Mouse (Mus musculus) small intestine, adult 2 months (tissue): Measurements from ENCODE around the gene Rundc1. TPM values are rescaled to one million over a fixed set of nuclear protein-coding genes. Genes with fewer than 3 reads are reported as not detected.

ENCODE experiments used
- H3K27ac ChIP-seq: fragments of 200-500 bp; 2 replicates; pipeline ENCODE4 v1.5.1; 2012; ENCODE audit warnings: low read depth, low read length, control low read depth, inconsistent platforms; ENCODE audit not compliant: insufficient read depth
- H3K27me3 ChIP-seq: fragments of 200-500 bp; 2 replicates; pipeline ENCODE4 v1.6.1; 2012; ENCODE audit warnings: mild to moderate bottlenecking, moderate library complexity, low read length, inconsistent platforms; ENCODE audit not compliant: control insufficient read depth, insufficient read depth
- H3K36me3 ChIP-seq: fragments of 200-500 bp; 2 replicates; pipeline ENCODE4 v1.6.1; 2012; ENCODE audit warnings: mild to moderate bottlenecking, low read length, control low read depth, inconsistent platforms; ENCODE audit not compliant: control insufficient read depth, insufficient read depth
- H3K4me1 ChIP-seq: fragments of 200-500 bp; 2 replicates; pipeline ENCODE4 v1.6.1; 2012; ENCODE audit warnings: low read length, inconsistent platforms, mixed read lengths; ENCODE audit not compliant: control insufficient read depth, insufficient read depth, insufficient read length
- H3K4me3 ChIP-seq: fragments of 200-500 bp; 2 replicates; pipeline ENCODE4 v1.5.1; 2012; ENCODE audit warnings: low read depth, mild to moderate bottlenecking, control low read depth, inconsistent platforms, low read length, moderate library complexity
- CTCF ChIP-seq: fragments of 200-500 bp; IDR thresholded peaks from 2 replicates; pipeline ENCODE4 v1.5.1; 2012; ENCODE audit warnings: low read depth, mild to moderate bottlenecking, control low read depth, inconsistent platforms, low read length, moderate library complexity, mixed read lengths; ENCODE audit not compliant: insufficient replicate concordance, insufficient read length; ENCODE audit errors: extremely low read depth
- POLR2A ChIP-seq: fragments of 200-500 bp; IDR thresholded peaks from 2 replicates; pipeline ENCODE4 v1.6.1; 2012; ENCODE audit warnings: low read depth, mild to moderate bottlenecking, control low read depth, inconsistent platforms, low read length, moderate library complexity
- WGBS: fragments of 180-500 bp; shearing (Covaris S2); methylation state at CpG from one replicate; pipeline ENCODE4 v1.1.7; 2018; 5-methylcytosine and 5-hydroxymethylcytosine counted together
- polyA plus RNA-seq: library from polyadenylated mRNA; depleted of rRNA; stranded (reverse); fragments of >200 nt; gene quantifications from 2 replicates; pipeline ENCODE4 v1.2.3, GENCODE M21; 2012

The Rundc1 gene
- polyA plus RNA-seq, 1 experiment, result 23.7 TPM

GRCm38 (mm10) chr11:101454702-101455101, 29.8 kb downstream of the Rundc1 start:
- Histone ChIP-seq H3K27ac (peak overlapping the region; percentile 76), H3K27me3 (no peaks in the 10 kb centered on the region), H3K4me1 (peaks cover 26% of the 10 kb centered on the region; the same call in 1 of the 2 replicates), H3K4me3 (no peak overlapping the region), H3K36me3 (peaks cover 35% of the 10 kb centered on the region)
- no peak for TF ChIP-seq POLR2A
- no peak for TF ChIP-seq CTCF
- 27% methylated on average over 6 of the region's 6 CpGs for WGBS

- Histone ChIP-seq H3K36me3 (peaks cover 44% of the 10 kb centered on the region), H3K27ac (peak overlapping the region; percentile 76; the same call in 1 of the 2 replicates), H3K27me3 (no peaks in the 10 kb centered on the region), H3K4me1 (peaks cover 26% of the 10 kb centered on the region; the same call in 1 of the 2 replicates), H3K4me3 (no peak overlapping the region)
- WGBS, result 42% methylated on average over 7 of the region's 7 CpGs
- TF ChIP-seq CTCF (no peak), POLR2A (no peak)
These were observed 30.7 kb downstream of the Rundc1 start for GRCm38 (mm10) chr11:101455627-101456026.

DNA sequence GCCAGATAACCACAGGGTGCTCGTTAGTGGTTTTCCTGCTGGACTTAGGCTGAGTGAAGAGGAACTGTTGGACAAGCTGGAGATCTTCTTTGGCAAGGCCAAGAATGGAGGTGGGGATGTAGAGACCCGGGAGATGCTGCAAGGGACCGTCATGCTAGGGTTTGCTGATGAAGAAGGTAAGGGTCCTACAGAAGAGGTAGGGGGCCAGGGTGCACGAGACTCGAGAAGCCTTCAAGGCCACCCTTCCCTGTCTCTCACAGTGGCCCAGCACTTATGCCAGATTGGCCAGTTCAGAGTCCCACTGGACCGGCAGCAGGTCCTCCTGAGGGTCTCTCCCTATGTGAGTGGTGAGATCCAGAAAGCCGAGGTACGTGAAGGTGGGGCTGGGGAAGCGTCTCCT, 32.7 kb downstream of the Rundc1 start:
- Histone ChIP-seq H3K27ac (no peak overlapping the region), H3K4me1 (peaks cover 25% of the 10 kb centered on the region), H3K4me3 (no peak overlapping the region), H3K27me3 (no peaks in the 10 kb centered on the region), H3K36me3 (peaks cover 60% of the 10 kb centered on the region)
- 92% methylated on average over 9 of the region's 9 CpGs for WGBS
- TF ChIP-seq POLR2A (no peak), CTCF (no peak)

GRCm38 (mm10) chr11:101458217-101458616, 33.3 kb downstream of the Rundc1 start:
- Histone ChIP-seq H3K36me3 (peaks cover 60% of the 10 kb centered on the region), H3K4me3 (no peak overlapping the region), H3K4me1 (peaks cover 22% of the 10 kb centered on the region), H3K27ac (no peak overlapping the region), H3K27me3 (no peaks in the 10 kb centered on the region)
- 91% methylated on average over 12 of the region's 12 CpGs for WGBS
- TF ChIP-seq CTCF, result no peak
- no peak for TF ChIP-seq POLR2A

GRCm38 (mm10) chr11:101459716-101460115, 34.8 kb downstream of the Rundc1 start:
- Histone ChIP-seq H3K36me3 (peaks cover 59% of the 10 kb centered on the region), H3K27me3 (no peaks in the 10 kb centered on the region), H3K27ac (no peak overlapping the region), H3K4me1 (peaks cover 23% of the 10 kb centered on the region), H3K4me3 (no peak overlapping the region)
- TF ChIP-seq POLR2A, result no peak
- no peak for TF ChIP-seq CTCF
- 84% methylated on average over 6 of the region's 6 CpGs for WGBS

DNA sequence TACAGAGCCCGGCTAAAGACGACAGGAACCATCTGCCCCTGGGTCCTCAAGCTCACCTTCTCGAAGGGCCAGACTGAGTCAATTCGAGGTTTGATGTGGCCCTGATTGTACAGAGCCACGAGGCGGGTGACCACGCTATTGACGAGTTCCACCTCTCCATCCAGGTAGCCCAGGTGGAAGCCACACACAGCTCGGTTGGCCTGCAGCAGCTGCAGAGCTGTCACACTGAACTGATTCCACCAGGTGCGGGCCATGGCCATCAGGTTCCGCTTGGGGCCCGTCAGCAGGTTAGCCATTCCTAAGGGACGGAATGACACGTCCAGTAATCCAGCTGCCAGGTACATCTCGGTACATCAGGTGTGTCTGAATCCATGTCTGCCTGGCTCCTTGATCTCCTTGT, 35.4 kb downstream of the Rundc1 start:
- Histone ChIP-seq H3K27me3 (no peaks in the 10 kb centered on the region), H3K27ac (no peak overlapping the region), H3K4me1 (peaks cover 21% of the 10 kb centered on the region), H3K4me3 (no peak overlapping the region), H3K36me3 (peaks cover 59% of the 10 kb centered on the region)
- no peak for TF ChIP-seq CTCF
- TF ChIP-seq POLR2A, result no peak
- WGBS, result 88% methylated on average over 15 of the region's 15 CpGs

DNA sequence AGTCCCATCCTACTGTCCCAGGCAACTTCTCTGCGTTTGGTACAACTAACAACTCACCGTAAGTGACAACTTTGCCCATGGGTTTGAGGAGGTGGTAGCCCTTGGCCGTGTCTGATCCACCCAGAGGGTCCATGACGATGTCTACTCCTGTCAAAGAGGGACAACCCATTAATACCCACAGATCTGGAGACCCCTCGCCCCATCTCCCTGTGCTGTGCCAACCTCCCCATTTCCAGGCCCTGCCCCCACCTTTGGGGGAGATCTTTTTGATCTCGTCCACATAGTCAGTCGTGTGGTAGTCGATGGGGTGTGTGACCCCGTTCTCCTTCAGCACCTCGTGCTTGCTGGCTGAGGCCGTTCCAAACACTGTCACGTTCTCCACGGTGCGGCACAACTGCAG, 37.3 kb downstream of the Rundc1 start:
- Histone ChIP-seq H3K4me3 (no peak overlapping the region), H3K27me3 (no peaks in the 10 kb centered on the region), H3K36me3 (peaks cover 51% of the 10 kb centered on the region), H3K27ac (no peak overlapping the region), H3K4me1 (peaks cover 15% of the 10 kb centered on the region)
- 82% methylated on average over 14 of the region's 14 CpGs for WGBS
- TF ChIP-seq POLR2A (no peak), CTCF (no peak)

DNA sequence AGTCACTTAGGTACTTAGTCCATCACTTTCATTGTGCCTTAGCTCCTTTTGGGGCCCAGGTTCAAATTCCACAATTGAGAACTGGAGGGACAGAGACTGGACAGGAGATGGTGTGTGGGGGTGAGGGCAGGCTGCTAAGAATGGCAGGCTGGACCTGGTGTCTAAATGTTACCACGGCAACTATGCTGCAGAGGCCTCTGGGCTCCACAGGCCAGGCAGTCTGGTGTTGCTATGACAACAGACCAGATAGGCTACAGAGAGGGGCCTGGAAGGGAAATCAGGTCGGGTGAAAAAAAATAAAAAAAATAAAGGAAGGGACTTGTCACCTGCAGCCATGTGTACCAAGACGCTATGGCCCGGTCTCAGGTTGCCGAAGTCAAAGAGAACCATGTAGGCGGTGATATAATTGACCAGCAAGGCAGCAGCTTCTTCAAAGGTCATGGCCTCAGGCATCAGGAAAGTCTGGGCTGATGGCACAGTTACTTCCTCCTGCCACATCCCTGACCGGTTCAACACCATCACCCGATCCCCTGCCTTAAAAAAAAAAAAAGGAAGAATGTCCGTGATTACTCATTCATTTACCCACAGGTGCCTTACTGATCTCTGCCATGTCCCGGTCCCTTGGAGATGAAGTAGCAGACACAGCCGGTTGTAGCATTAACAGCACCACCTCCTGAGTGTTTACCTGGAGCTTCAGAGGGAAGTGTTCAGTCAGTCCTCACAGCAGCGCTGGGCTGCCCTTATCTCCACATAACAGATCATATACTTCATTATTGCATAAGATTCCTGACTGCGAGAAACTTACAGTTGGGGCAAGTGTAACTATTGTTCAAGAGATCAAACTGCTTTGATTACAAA, 37.9 kb downstream of the Rundc1 start:
- WGBS, result 17% methylated on average over 13 of the region's 13 CpGs
- Histone ChIP-seq H3K4me1 (peaks cover 15% of the 10 kb centered on the region), H3K36me3 (peaks cover 44% of the 10 kb centered on the region), H3K4me3 (no peak overlapping the region), H3K27ac (peak overlapping the region; percentile 91; the same call in 1 of the 2 replicates), H3K27me3 (no peaks in the 10 kb centered on the region)
- TF ChIP-seq CTCF (no peak), POLR2A (no peak)
